Mouse (Mus musculus): ENCODE measurements around the gene Serpina6. TPM values are rescaled to one million over a fixed set of nuclear protein-coding genes. Genes with fewer than 3 reads are reported as not detected.

Gene Serpina6
- polyA plus RNA-seq, 1 experiment: not detected

GRCm38 (mm10) chr12:103616860-103617261, 40.2 kb downstream of the Serpina6 start:
- Histone ChIP-seq H3K9me3 (replicated peaks; ENCODE audit: control insufficient read depth, insufficient read depth, low read length, poor library complexity, severe bottlenecking) (no peaks in the 10 kb centered on the region), H3K27ac (ENCODE audit: insufficient read depth, low read length) (no peak overlapping the region), H3K4me3 (ENCODE audit: low read depth, low read length) (no peak overlapping the region), H3K27me3 (ENCODE audit: control insufficient read depth, insufficient read depth, low read length, poor library complexity, severe bottlenecking) (no peaks in the 10 kb centered on the region), H3K4me1 (ENCODE audit: control insufficient read depth, insufficient read depth, low read length) (no peaks in the 10 kb centered on the region), H3K9ac (ENCODE audit: low read depth, poor library complexity, severe bottlenecking) (no peak overlapping the region), H3K36me3 (ENCODE audit: control insufficient read depth, insufficient read depth, low read length, poor library complexity, severe bottlenecking) (no peaks in the 10 kb centered on the region)
- TF ChIP-seq EP300 (IDR thresholded peaks at IDR 0.05; ENCODE audit: insufficient read depth, low read depth, low read length) (no peak), CTCF (IDR thresholded peaks at IDR 0.05; ENCODE audit: low read depth, low read length) (no peak), POLR2A (IDR thresholded peaks at IDR 0.05; ENCODE audit: insufficient read depth, low read length) (no peak)

GRCm38 (mm10) chr12:103615734-103616133, 41.3 kb downstream of the Serpina6 start:
- no peaks in the 10 kb centered on the region for H3K9me3 ChIP-seq (replicated peaks; ENCODE audit: control insufficient read depth, insufficient read depth, low read length, poor library complexity, severe bottlenecking)
- no peaks in the 10 kb centered on the region for H3K36me3 ChIP-seq (ENCODE audit: control insufficient read depth, insufficient read depth, low read length, poor library complexity, severe bottlenecking)
- H3K27ac ChIP-seq (ENCODE audit: insufficient read depth, low read length): no peak overlapping the region
- no peak for TF ChIP-seq CTCF (IDR thresholded peaks at IDR 0.05; ENCODE audit: low read depth, low read length)
- TF ChIP-seq EP300 (IDR thresholded peaks at IDR 0.05; ENCODE audit: insufficient read depth, low read depth, low read length): no peak
- TF ChIP-seq POLR2A (IDR thresholded peaks at IDR 0.05; ENCODE audit: insufficient read depth, low read length): no peak
- no peaks in the 10 kb centered on the region for H3K4me1 ChIP-seq (ENCODE audit: control insufficient read depth, insufficient read depth, low read length)
- no peak overlapping the region for H3K4me3 ChIP-seq (ENCODE audit: low read depth, low read length)
- no peaks in the 10 kb centered on the region for H3K27me3 ChIP-seq (ENCODE audit: control insufficient read depth, insufficient read depth, low read length, poor library complexity, severe bottlenecking)
- no peak overlapping the region for H3K9ac ChIP-seq (ENCODE audit: low read depth, poor library complexity, severe bottlenecking)

- H3K27ac ChIP-seq (ENCODE audit: insufficient read depth, low read length): no peak overlapping the region
- H3K36me3 ChIP-seq (ENCODE audit: control insufficient read depth, insufficient read depth, low read length, poor library complexity, severe bottlenecking): no peaks in the 10 kb centered on the region
- no peaks in the 10 kb centered on the region for H3K9me3 ChIP-seq (replicated peaks; ENCODE audit: control insufficient read depth, insufficient read depth, low read length, poor library complexity, severe bottlenecking)
- H3K4me1 ChIP-seq (ENCODE audit: control insufficient read depth, insufficient read depth, low read length): no peaks in the 10 kb centered on the region
- no peak overlapping the region for H3K4me3 ChIP-seq (ENCODE audit: low read depth, low read length)
- H3K9ac ChIP-seq (ENCODE audit: low read depth, poor library complexity, severe bottlenecking): no peak overlapping the region
- no peaks in the 10 kb centered on the region for H3K27me3 ChIP-seq (ENCODE audit: control insufficient read depth, insufficient read depth, low read length, poor library complexity, severe bottlenecking)
- TF ChIP-seq CTCF (IDR thresholded peaks at IDR 0.05; ENCODE audit: low read depth, low read length) (no peak), EP300 (IDR thresholded peaks at IDR 0.05; ENCODE audit: insufficient read depth, low read depth, low read length) (no peak), POLR2A (IDR thresholded peaks at IDR 0.05; ENCODE audit: insufficient read depth, low read length) (no peak)
Measured at GRCm38 (mm10) chr12:103615141-103615540, 41.9 kb downstream of the Serpina6 start.

DNA sequence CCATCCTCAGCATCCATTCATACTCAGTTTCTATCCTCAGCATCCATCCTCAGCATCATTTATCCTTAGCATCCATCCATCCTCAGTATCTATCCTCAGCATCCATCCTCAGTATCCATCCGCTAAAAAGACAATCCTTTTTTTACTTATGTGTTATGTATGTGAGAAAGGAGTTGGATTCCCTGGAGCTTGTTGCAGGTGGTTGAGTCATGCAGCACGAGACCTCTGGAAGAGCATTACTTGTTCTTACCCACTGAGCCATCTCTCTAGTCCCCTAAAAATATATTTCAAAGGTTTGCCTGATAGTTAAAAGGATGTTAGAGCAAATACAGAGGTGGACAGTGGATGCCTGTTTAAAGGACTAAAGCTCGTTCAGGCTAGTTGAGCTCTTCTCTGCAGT, 55.2 kb downstream of the Serpina6 start:
- H3K4me3 ChIP-seq (ENCODE audit: low read depth, low read length): no peak overlapping the region
- no peaks in the 10 kb centered on the region for H3K36me3 ChIP-seq (ENCODE audit: control insufficient read depth, insufficient read depth, low read length, poor library complexity, severe bottlenecking)
- H3K9me3 ChIP-seq (replicated peaks; ENCODE audit: control insufficient read depth, insufficient read depth, low read length, poor library complexity, severe bottlenecking): no peaks in the 10 kb centered on the region
- H3K27ac ChIP-seq (ENCODE audit: insufficient read depth, low read length): no peak overlapping the region
- no peaks in the 10 kb centered on the region for H3K4me1 ChIP-seq (ENCODE audit: control insufficient read depth, insufficient read depth, low read length)
- TF ChIP-seq POLR2A (IDR thresholded peaks at IDR 0.05; ENCODE audit: insufficient read depth, low read length) (no peak), CTCF (IDR thresholded peaks at IDR 0.05; ENCODE audit: low read depth, low read length) (no peak)
- H3K9ac ChIP-seq (ENCODE audit: low read depth, poor library complexity, severe bottlenecking): no peak overlapping the region
- H3K27me3 ChIP-seq (ENCODE audit: control insufficient read depth, insufficient read depth, low read length, poor library complexity, severe bottlenecking): no peaks in the 10 kb centered on the region

DNA sequence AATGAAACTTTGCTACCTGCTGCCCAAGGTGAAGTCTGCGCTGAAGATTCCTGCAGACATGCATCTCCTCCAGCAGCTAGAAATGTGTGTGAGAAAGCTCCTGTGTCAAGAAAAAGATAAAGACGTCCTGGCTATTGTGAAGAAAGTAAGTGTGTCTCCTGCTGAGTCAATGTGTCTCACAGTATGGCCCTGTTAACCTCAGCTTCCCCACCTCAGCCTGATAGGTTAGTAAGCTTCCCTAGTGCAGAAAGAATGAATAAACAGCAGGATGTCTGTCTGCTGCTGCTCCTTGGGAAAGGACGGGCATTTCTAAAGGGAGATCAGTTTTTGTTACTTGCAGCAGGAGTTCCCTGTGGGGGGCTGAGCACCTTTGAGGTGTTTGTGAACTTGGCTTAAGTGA, 56.6 kb downstream of the Serpina6 start:
- Histone ChIP-seq H3K9ac (ENCODE audit: low read depth, poor library complexity, severe bottlenecking) (no peak overlapping the region), H3K9me3 (replicated peaks; ENCODE audit: control insufficient read depth, insufficient read depth, low read length, poor library complexity, severe bottlenecking) (no peaks in the 10 kb centered on the region), H3K4me3 (ENCODE audit: low read depth, low read length) (no peak overlapping the region), H3K27ac (ENCODE audit: insufficient read depth, low read length) (no peak overlapping the region), H3K27me3 (ENCODE audit: control insufficient read depth, insufficient read depth, low read length, poor library complexity, severe bottlenecking) (no peaks in the 10 kb centered on the region), H3K36me3 (ENCODE audit: control insufficient read depth, insufficient read depth, low read length, poor library complexity, severe bottlenecking) (no peaks in the 10 kb centered on the region), H3K4me1 (ENCODE audit: control insufficient read depth, insufficient read depth, low read length) (no peaks in the 10 kb centered on the region)
- TF ChIP-seq POLR2A (IDR thresholded peaks at IDR 0.05; ENCODE audit: insufficient read depth, low read length) (no peak), CTCF (IDR thresholded peaks at IDR 0.05; ENCODE audit: low read depth, low read length) (no peak), EP300 (IDR thresholded peaks at IDR 0.05; ENCODE audit: insufficient read depth, low read depth, low read length) (no peak)

- Histone ChIP-seq H3K36me3 (ENCODE audit: control insufficient read depth, insufficient read depth, low read length, poor library complexity, severe bottlenecking) (no peaks in the 10 kb centered on the region), H3K4me1 (ENCODE audit: control insufficient read depth, insufficient read depth, low read length) (no peaks in the 10 kb centered on the region), H3K27me3 (ENCODE audit: control insufficient read depth, insufficient read depth, low read length, poor library complexity, severe bottlenecking) (no peaks in the 10 kb centered on the region), H3K9ac (ENCODE audit: low read depth, poor library complexity, severe bottlenecking) (no peak overlapping the region), H3K4me3 (ENCODE audit: low read depth, low read length) (no peak overlapping the region), H3K27ac (ENCODE audit: insufficient read depth, low read length) (no peak overlapping the region), H3K9me3 (replicated peaks; ENCODE audit: control insufficient read depth, insufficient read depth, low read length, poor library complexity, severe bottlenecking) (no peaks in the 10 kb centered on the region)
- no peak for TF ChIP-seq EP300 (IDR thresholded peaks at IDR 0.05; ENCODE audit: insufficient read depth, low read depth, low read length)
- no peak for TF ChIP-seq CTCF (IDR thresholded peaks at IDR 0.05; ENCODE audit: low read depth, low read length)
- TF ChIP-seq POLR2A (IDR thresholded peaks at IDR 0.05; ENCODE audit: insufficient read depth, low read length): no peak
Measured at GRCm38 (mm10) chr12:103598411-103598810, 58.6 kb downstream of the Serpina6 start.

Other genes with a start within 250 kb of the Serpina6 start
- 0.67 and 1.8 TPM in 2 replicates for gene 9330161L09Rik, start 249.4 kb downstream of the Serpina6 start, polyA plus RNA-seq (2011; ENCODE audit: insufficient read depth, insufficient read length, low read depth, missing spikeins)
- gene Ddx24, start 231.4 kb downstream of the Serpina6 start, polyA plus RNA-seq (2011; ENCODE audit: insufficient read depth, insufficient read length, low read depth, missing spikeins): 83.6 and 86.5 TPM in 2 replicates
- gene Ifi27, start 223.0 kb downstream of the Serpina6 start, polyA plus RNA-seq (2011; ENCODE audit: insufficient read depth, insufficient read length, low read depth, missing spikeins): 2.1 and 3.1 TPM in 2 replicates
- 5.0 and 9.6 TPM in 2 replicates for gene Ifi27l2a, start 213.5 kb downstream of the Serpina6 start, polyA plus RNA-seq (2011; ENCODE audit: insufficient read depth, insufficient read length, low read depth, missing spikeins)
- gene Ifi27l2b, start 200.0 kb downstream of the Serpina6 start, polyA plus RNA-seq (2011; ENCODE audit: insufficient read depth, insufficient read length, low read depth, missing spikeins): not detected in 2 replicates
- gene Ppp4r4, start 124.9 kb downstream of the Serpina6 start, polyA plus RNA-seq (2011; ENCODE audit: insufficient read depth, insufficient read length, low read depth, missing spikeins): 20.8 and 25.7 TPM in 2 replicates
- gene Serpina10, start 25.8 kb downstream of the Serpina6 start, polyA plus RNA-seq (2011; ENCODE audit: insufficient read depth, insufficient read length, low read depth, missing spikeins): not detected in 2 replicates
- gene Serpina16, start 18.9 kb upstream of the Serpina6 start, polyA plus RNA-seq (2011; ENCODE audit: insufficient read depth, insufficient read length, low read depth, missing spikeins): not detected in 2 replicates
- not detected in 2 replicates for gene Serpina1f, start 38.3 kb upstream of the Serpina6 start, polyA plus RNA-seq (2011; ENCODE audit: insufficient read depth, insufficient read length, low read depth, missing spikeins)
- gene Serpina1d, start 116.4 kb upstream of the Serpina6 start, polyA plus RNA-seq (2011; ENCODE audit: insufficient read depth, insufficient read length, low read depth, missing spikeins): not detected in 2 replicates
- gene Serpina1b, start 173.2 kb upstream of the Serpina6 start, polyA plus RNA-seq (2011; ENCODE audit: insufficient read depth, insufficient read length, low read depth, missing spikeins): not detected in 2 replicates
- not detected in 2 replicates for gene Serpina1a, start 206.3 kb upstream of the Serpina6 start, polyA plus RNA-seq (2011; ENCODE audit: insufficient read depth, insufficient read length, low read depth, missing spikeins)
- gene Serpina1c, start 247.7 kb upstream of the Serpina6 start, polyA plus RNA-seq (2011; ENCODE audit: insufficient read depth, insufficient read length, low read depth, missing spikeins): not detected in 2 replicates